Mouse (Mus musculus) CH12.LX (cell line): ENCODE results near the gene Olfr52.

ENCODE experiments used
- CTCF ChIP-seq, 2 experiments: IDR thresholded peaks in 1 of 2; conservative IDR thresholded peaks in 1 of 2; 2 replicates each; pipeline ENCODE4 v1.5.1; 2011 to 2012; ENCODE audit warnings: low read depth in 2 of 2, low read length in 2 of 2, improper control_type of control experiment in 1 of 2, inconsistent platforms in 1 of 2, mild to moderate bottlenecking in 1 of 2, moderate library complexity in 1 of 2
- EP300 ChIP-seq: IDR thresholded peaks from 2 replicates; pipeline ENCODE4 v1.6.1; 2011; ENCODE audit warnings: low read length, improper control_type of control experiment
- ETS1 ChIP-seq: conservative IDR thresholded peaks from 2 replicates; pipeline ENCODE4 v1.6.1; 2012; ENCODE audit warnings: low read depth, mild to moderate bottlenecking, inconsistent platforms, low read length, improper control_type of control experiment, moderate library complexity
- HCFC1 ChIP-seq: IDR thresholded peaks from 2 replicates; pipeline ENCODE4 v1.6.1; 2012; ENCODE audit warnings: low read depth, mild to moderate bottlenecking, inconsistent platforms, low read length, improper control_type of control experiment
- MAFK ChIP-seq: IDR thresholded peaks from 2 replicates; pipeline ENCODE4 v1.6.1; 2011; ENCODE audit warnings: low read length, improper control_type of control experiment; ENCODE audit not compliant: insufficient replicate concordance
- MAX ChIP-seq: IDR thresholded peaks from 2 replicates; pipeline ENCODE4 v1.6.1; 2011; ENCODE audit warnings: low read length, improper control_type of control experiment
- NRF1 ChIP-seq: IDR thresholded peaks from 2 replicates; pipeline ENCODE4 v1.6.1; 2014; ENCODE audit warnings: low read depth, mild to moderate bottlenecking, inconsistent platforms, low read length, improper control_type of control experiment, moderate library complexity
- PAX5 ChIP-seq: IDR thresholded peaks from 2 replicates; pipeline ENCODE4 v1.6.1; 2012; ENCODE audit warnings: low read length, inconsistent platforms, mixed read lengths
- POLR2A ChIP-seq: IDR thresholded peaks from 2 replicates; pipeline ENCODE4 v1.6.1; 2011; ENCODE audit warnings: low read depth, mild to moderate bottlenecking, improper control_type of control experiment, low read length
- RAD21 ChIP-seq: IDR thresholded peaks from 2 replicates; pipeline ENCODE4 v1.6.1; 2011; ENCODE audit warnings: low read depth, mild to moderate bottlenecking, low read length, improper control_type of control experiment, moderate library complexity
- TBP ChIP-seq: conservative IDR thresholded peaks from 2 replicates; pipeline ENCODE4 v1.6.1; 2011; ENCODE audit warnings: low read depth, low read length, improper control_type of control experiment
- USF2 ChIP-seq: conservative IDR thresholded peaks from 2 replicates; pipeline ENCODE4 v1.6.1; 2011; ENCODE audit warnings: low read depth, low read length, improper control_type of control experiment
- ZNF384 ChIP-seq: IDR thresholded peaks from 2 replicates; pipeline ENCODE4 v1.6.1; 2012; ENCODE audit warnings: low read depth, low read length, improper control_type of control experiment, inconsistent platforms

GRCm38 (mm10) chr2:86167422-86167821, 18.1 kb downstream of the Olfr52 start, which contains the start of gene Olfr1043:
- TF ChIP-seq MAX (no peak), ETS1 (no peak), TBP (no peak), USF2 (no peak), CTCF (conservative IDR thresholded peaks at IDR 0.05 in 1 of 2, IDR thresholded peaks at IDR 0.05 in 1 of 2; ENCODE audit: low read depth in 2 of 2, low read length in 2 of 2) (no peak), RAD21 (no peak), HCFC1 (no peak), EP300 (no peak), MAFK (no peak), POLR2A (no peak), PAX5 (no peak), NRF1 (no peak), ZNF384 (no peak)
